Mouse (Mus musculus) embryonic facial prominence, embryonic 15.5 days (tissue): ENCODE measurements around the gene Carmil1. TPM values are rescaled to one million over a fixed set of nuclear protein-coding genes. Genes with fewer than 3 reads are reported as not detected.
"Not testable (repeated sequence)": the region's sequence is repeated elsewhere in the genome, so short reads cannot be mapped to it uniquely, and the experiment has no call there.

ENCODE experiments used
- ATAC-seq: fragments of 200-750 bp; cut with Nextera tagmentation; 2 replicates; pipeline ENCODE4 v1.8.0; 2017; ENCODE audit warnings: low read depth, moderate TSS enrichment; ENCODE audit not compliant: insufficient number of reproducible peaks, low FRiP score, low TSS enrichment
- H3K27ac ChIP-seq: fragments of 300-500 bp; sonication (generic); replicated peaks from 2 replicates; pipeline ENCODE4 v1.5.1; 2015; ENCODE audit warnings: mild to moderate bottlenecking, inconsistent platforms
- H3K27me3 ChIP-seq: fragments of 300-500 bp; sonication (generic); 2 replicates; pipeline ENCODE4 v1.6.1; 2015; ENCODE audit warnings: inconsistent platforms
- H3K36me3 ChIP-seq: fragments of 300-500 bp; sonication (generic); 2 replicates; pipeline ENCODE4 v1.6.1; 2015; ENCODE audit warnings: mild to moderate bottlenecking, inconsistent platforms
- H3K4me1 ChIP-seq: fragments of 300-500 bp; sonication (generic); 2 replicates; pipeline ENCODE4 v1.6.1; 2015; ENCODE audit warnings: inconsistent platforms
- H3K4me2 ChIP-seq: fragments of 300-500 bp; sonication (generic); replicated peaks from 2 replicates; pipeline ENCODE4 v1.6.1; 2015; ENCODE audit warnings: mild to moderate bottlenecking, inconsistent platforms
- H3K4me3 ChIP-seq: fragments of 300-500 bp; sonication (generic); replicated peaks from 2 replicates; pipeline ENCODE4 v1.5.1; 2015; ENCODE audit warnings: mild to moderate bottlenecking, inconsistent platforms
- H3K9ac ChIP-seq: fragments of 300-500 bp; sonication (generic); 2 replicates; pipeline ENCODE4 v1.6.1; 2015; ENCODE audit warnings: inconsistent platforms
- H3K9me3 ChIP-seq: fragments of 300-500 bp; sonication (generic); replicated peaks from 2 replicates; pipeline ENCODE4 v1.6.1; 2016; ENCODE audit warnings: inconsistent platforms
- WGBS: fragments of 180-500 bp; shearing (Covaris S2); methylation state at CpG from one replicate; pipeline ENCODE4 v1.1.7; 2015; 5-methylcytosine and 5-hydroxymethylcytosine counted together
- polyA plus RNA-seq: library from polyadenylated mRNA; unstranded; fragments of >200 nt; fragmentation: Nextera tagmentation; extraction: Ambion mirVana; gene quantifications from 2 replicates; pipeline ENCODE4 v1.2.1, GENCODE M21; 2015

The Carmil1 gene
- polyA plus RNA-seq, 1 experiment from 2014 or later = 39.9 TPM

GRCm38 (mm10) chr13:24117181-24117812 is 163.3 kb downstream of the Carmil1 start:
- Histone ChIP-seq H3K9ac (no peak overlapping the region), H3K4me2 (no peak overlapping the region), H3K4me1 (no peaks in the 10 kb centered on the region), H3K27ac (no peak overlapping the region), H3K36me3 (peaks cover 2% of the 10 kb centered on the region; the same call in 1 of the 2 replicates), H3K4me3 (no peak overlapping the region), H3K9me3 (no peaks in the 10 kb centered on the region), H3K27me3 (no peaks in the 10 kb centered on the region)
- WGBS = 56% methylated on average over 7 of the region's 7 CpGs
- ATAC-seq = no peak

- no peak overlapping the region for H3K4me2 ChIP-seq
- peaks cover 9% of the 10 kb centered on the region; the same call in 1 of the 2 replicates for H3K36me3 ChIP-seq
- H3K27me3 ChIP-seq = no peaks in the 10 kb centered on the region
- H3K4me1 ChIP-seq = no peaks in the 10 kb centered on the region
- no peaks in the 10 kb centered on the region for H3K9me3 ChIP-seq
- no peak overlapping the region for H3K27ac ChIP-seq
- peak; percentile 47; the same call in 1 of the 2 replicates for ATAC-seq
- no peak overlapping the region for H3K9ac ChIP-seq
- 68% methylated on average over 9 of the region's 9 CpGs for WGBS
- no peak overlapping the region for H3K4me3 ChIP-seq
Measured at GRCm38 (mm10) chr13:24112689-24113348, 167.8 kb downstream of the Carmil1 start.

- WGBS = 81% methylated on average over 7 of the region's 7 CpGs
- no peaks in the 10 kb centered on the region for H3K27me3 ChIP-seq
- H3K9me3 ChIP-seq = no peaks in the 10 kb centered on the region
- no peak overlapping the region for H3K27ac ChIP-seq
- no peaks in the 10 kb centered on the region for H3K4me1 ChIP-seq
- H3K4me3 ChIP-seq = no peak overlapping the region
- ATAC-seq = no peak
- H3K36me3 ChIP-seq = peaks cover 9% of the 10 kb centered on the region; the same call in 1 of the 2 replicates
- H3K4me2 ChIP-seq = no peak overlapping the region
- no peak overlapping the region for H3K9ac ChIP-seq
Measured at GRCm38 (mm10) chr13:24110329-24110728, 170.3 kb downstream of the Carmil1 start.

DNA sequence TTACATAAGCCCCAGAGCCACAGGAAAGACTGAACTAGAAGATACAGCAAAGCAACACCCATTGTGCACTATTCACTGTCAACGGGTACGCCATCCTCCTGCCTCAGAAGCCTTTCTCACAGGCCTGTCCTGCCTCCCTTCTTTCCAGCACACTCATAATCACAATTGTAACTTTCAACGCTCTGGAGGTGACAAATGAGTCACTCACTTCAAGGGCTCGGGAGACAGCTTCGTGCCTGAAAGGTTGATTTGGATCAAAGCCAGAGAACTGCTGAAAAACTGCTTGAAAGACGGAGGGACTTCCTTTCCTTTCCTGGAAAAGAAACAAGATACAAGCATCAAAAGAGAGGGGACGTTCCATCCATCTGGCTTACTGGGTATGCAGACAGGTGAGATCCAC is 172.3 kb downstream of the Carmil1 start:
- Histone ChIP-seq H3K27me3 (no peaks in the 10 kb centered on the region), H3K9me3 (no peaks in the 10 kb centered on the region), H3K4me1 (no peaks in the 10 kb centered on the region), H3K27ac (no peak overlapping the region), H3K4me2 (no peak overlapping the region), H3K4me3 (no peak overlapping the region), H3K9ac (no peak overlapping the region), H3K36me3 (peaks cover 7% of the 10 kb centered on the region; the same call in 1 of the 2 replicates)
- 52% methylated on average over 7 of the region's 7 CpGs for WGBS
- ATAC-seq = no peak

- no peaks in the 10 kb centered on the region for H3K9me3 ChIP-seq
- ATAC-seq = no peak
- H3K4me2 ChIP-seq = no peak overlapping the region
- H3K36me3 ChIP-seq = peaks cover 7% of the 10 kb centered on the region; the same call in 1 of the 2 replicates
- no peak overlapping the region for H3K9ac ChIP-seq
- 92% methylated on average over 3 of the region's 3 CpGs for WGBS
- H3K4me1 ChIP-seq = no peaks in the 10 kb centered on the region
- H3K4me3 ChIP-seq = no peak overlapping the region
- H3K27ac ChIP-seq = no peak overlapping the region
- H3K27me3 ChIP-seq = no peaks in the 10 kb centered on the region
Measured at GRCm38 (mm10) chr13:24107058-24107457, 173.5 kb downstream of the Carmil1 start.

DNA sequence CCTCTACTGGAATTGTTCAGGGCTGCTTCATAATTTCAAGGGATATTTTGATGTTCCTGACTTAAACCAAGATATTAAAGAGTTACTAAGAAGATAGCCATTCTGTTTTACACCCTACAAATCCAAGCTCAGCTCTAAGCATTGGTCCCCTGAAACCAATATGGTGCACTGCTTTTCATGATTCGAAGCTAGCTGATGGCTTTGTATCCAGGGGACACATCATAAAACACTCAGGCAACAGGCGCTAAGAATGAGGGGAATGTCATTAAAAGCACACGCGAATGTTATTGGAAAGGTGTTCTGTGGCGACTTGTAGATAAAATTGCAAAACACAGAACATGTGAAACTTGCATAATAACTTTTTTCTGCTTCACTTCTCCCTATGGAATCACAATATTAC is 174.8 kb downstream of the Carmil1 start:
- ATAC-seq = no peak

DNA sequence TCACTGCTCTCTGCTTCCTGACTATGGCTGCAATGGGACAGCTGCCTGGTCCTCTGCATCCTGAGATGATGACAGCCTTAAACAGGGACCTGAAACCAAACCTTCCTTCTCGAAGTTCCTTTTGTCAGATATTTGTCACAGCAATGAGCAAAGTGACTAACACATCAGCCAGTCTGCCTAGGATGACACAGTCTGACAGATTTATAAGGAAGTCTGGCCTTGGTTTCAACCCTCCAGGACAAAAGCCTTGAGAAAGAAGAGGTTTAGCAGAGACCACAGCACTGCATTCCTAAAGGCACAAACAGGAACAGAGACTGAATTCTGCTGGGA is 175.3 kb downstream of the Carmil1 start:
- H3K27ac ChIP-seq = no peak overlapping the region
- no peak overlapping the region for H3K4me3 ChIP-seq
- H3K4me2 ChIP-seq = no peak overlapping the region
- no peak for ATAC-seq
- WGBS = 43% methylated on average over 1 of the region's 1 CpGs
- H3K27me3 ChIP-seq = no peaks in the 10 kb centered on the region
- no peaks in the 10 kb centered on the region; the same call in 1 of the 2 replicates for H3K36me3 ChIP-seq
- H3K9ac ChIP-seq = no peak overlapping the region
- H3K9me3 ChIP-seq = no peaks in the 10 kb centered on the region
- no peaks in the 10 kb centered on the region for H3K4me1 ChIP-seq

More for the DNA sequence above, 174.8 kb downstream of the Carmil1 start:
- H3K4me1 ChIP-seq = no peaks in the 10 kb centered on the region
- no peak overlapping the region for H3K4me2 ChIP-seq
- WGBS = 77% methylated on average over 5 of the region's 5 CpGs
- H3K9ac ChIP-seq = no peak overlapping the region
- no peak overlapping the region for H3K27ac ChIP-seq
- H3K27me3 ChIP-seq = no peaks in the 10 kb centered on the region
- H3K4me3 ChIP-seq = no peak overlapping the region
- no peaks in the 10 kb centered on the region; the same call in 1 of the 2 replicates for H3K36me3 ChIP-seq
- no peaks in the 10 kb centered on the region for H3K9me3 ChIP-seq

DNA sequence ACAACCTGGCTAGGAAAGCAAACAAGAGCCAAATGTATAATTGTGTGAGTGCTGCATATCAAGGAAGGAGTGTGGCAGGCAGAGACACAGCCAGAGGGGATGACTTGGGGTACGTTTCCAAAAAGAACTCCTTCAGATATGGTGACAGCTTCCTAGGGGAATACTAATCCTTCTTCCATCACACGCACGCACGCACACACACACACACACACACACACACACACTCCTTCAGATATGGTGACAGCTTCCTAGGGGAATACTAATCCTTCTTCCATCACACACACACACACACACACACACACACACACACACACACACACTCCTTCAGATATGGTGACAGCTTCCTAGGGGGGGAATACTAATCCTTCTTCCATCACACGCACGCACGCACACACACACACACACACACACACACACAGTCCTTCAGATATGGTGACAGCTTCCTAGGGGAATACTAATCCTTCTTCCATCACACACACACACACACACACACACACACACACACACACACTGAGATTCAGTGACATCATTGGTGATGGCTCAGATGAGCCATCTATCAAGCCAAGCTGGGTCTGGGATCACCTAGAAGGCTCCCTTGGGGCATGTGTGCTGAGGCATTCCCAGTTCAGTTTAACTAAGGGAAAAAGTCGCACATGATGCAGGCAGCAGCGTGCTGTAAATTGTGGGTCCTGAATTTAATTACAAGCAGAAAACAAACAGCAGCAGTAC is 175.8 kb downstream of the Carmil1 start:
- WGBS = 64% methylated on average over 9 of the region's 9 CpGs
- H3K4me3 ChIP-seq, H3K9me3 ChIP-seq, H3K27me3 ChIP-seq, ATAC-seq, H3K4me2 ChIP-seq, H3K36me3 ChIP-seq, H3K9ac ChIP-seq, H3K27ac ChIP-seq, H3K4me1 ChIP-seq: not testable (repeated sequence)

GRCm38 (mm10) chr13:24104016-24104415 is 176.6 kb downstream of the Carmil1 start:
- no peaks in the 10 kb centered on the region for H3K4me1 ChIP-seq
- H3K4me2 ChIP-seq = no peak overlapping the region
- 67% methylated on average over 4 of the region's 4 CpGs for WGBS
- H3K9ac ChIP-seq = no peak overlapping the region
- peaks cover 4% of the 10 kb centered on the region; the same call in 1 of the 2 replicates for H3K36me3 ChIP-seq
- no peaks in the 10 kb centered on the region for H3K9me3 ChIP-seq
- no peak overlapping the region for H3K27ac ChIP-seq
- ATAC-seq = no peak
- H3K4me3 ChIP-seq = no peak overlapping the region
- no peaks in the 10 kb centered on the region for H3K27me3 ChIP-seq

- H3K36me3 ChIP-seq = peaks cover 4% of the 10 kb centered on the region; the same call in 1 of the 2 replicates
- no peak overlapping the region for H3K4me2 ChIP-seq
- no peak overlapping the region for H3K9ac ChIP-seq
- ATAC-seq = no peak
- no peak overlapping the region for H3K27ac ChIP-seq
- H3K4me3 ChIP-seq = no peak overlapping the region
- H3K4me1 ChIP-seq = no peaks in the 10 kb centered on the region
- WGBS = 76% methylated on average over 2 of the region's 2 CpGs
- H3K27me3 ChIP-seq = no peaks in the 10 kb centered on the region
- no peaks in the 10 kb centered on the region for H3K9me3 ChIP-seq
Measured at GRCm38 (mm10) chr13:24103152-24103551, 177.4 kb downstream of the Carmil1 start.

DNA sequence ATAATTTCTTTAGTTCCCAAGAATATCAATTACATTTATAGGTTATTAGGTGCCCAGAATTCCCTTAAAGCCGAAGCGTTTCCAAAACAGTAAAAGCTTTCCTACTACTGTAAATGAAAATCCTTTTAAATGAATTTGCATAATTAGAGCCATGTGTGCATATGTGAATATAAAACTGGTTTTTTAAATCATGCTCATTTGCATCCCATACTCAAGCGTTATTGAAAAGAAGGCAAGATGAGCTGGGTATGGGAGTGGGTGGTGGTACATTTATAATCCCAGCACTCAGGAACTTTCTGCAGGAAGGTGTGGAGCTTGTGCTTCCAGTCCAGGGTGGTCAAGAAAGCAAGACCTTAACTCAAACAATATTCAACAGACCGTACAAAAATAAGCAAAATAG is 178.3 kb downstream of the Carmil1 start:
- 61% methylated on average over 4 of the region's 4 CpGs for WGBS
- no peak overlapping the region for H3K4me3 ChIP-seq
- H3K9ac ChIP-seq = no peak overlapping the region
- no peaks in the 10 kb centered on the region for H3K9me3 ChIP-seq
- no peak overlapping the region for H3K27ac ChIP-seq
- no peaks in the 10 kb centered on the region for H3K4me1 ChIP-seq
- H3K36me3 ChIP-seq = peaks cover 4% of the 10 kb centered on the region; the same call in 1 of the 2 replicates
- no peaks in the 10 kb centered on the region for H3K27me3 ChIP-seq
- ATAC-seq = no peak
- no peak overlapping the region for H3K4me2 ChIP-seq
